Mouse (Mus musculus) forebrain, embryonic 12.5 days (tissue): Measurements from ENCODE around the gene Gm49321. TPM values are rescaled to one million over a fixed set of nuclear protein-coding genes. Genes with fewer than 3 reads are reported as not detected.

Source experiments
- ATAC-seq: fragments of 200-750 bp; cut with Nextera tagmentation; 2 replicates; pipeline ENCODE4 v1.8.0; 2017; ENCODE audit warnings: moderate TSS enrichment; ENCODE audit not compliant: low FRiP score
- H3K27ac ChIP-seq: fragments of 300-500 bp; sonication (generic); 2 replicates; pipeline ENCODE4 v1.5.1; 2016; ENCODE audit warnings: mild to moderate bottlenecking
- H3K27me3 ChIP-seq: fragments of 300-500 bp; sonication (generic); 2 replicates; pipeline ENCODE4 v1.6.1; 2016; ENCODE audit warnings: mild to moderate bottlenecking
- H3K36me3 ChIP-seq: fragments of 300-500 bp; sonication (generic); replicated peaks from 2 replicates; pipeline ENCODE4 v1.6.1; 2016; ENCODE audit warnings: mild to moderate bottlenecking
- H3K4me1 ChIP-seq: fragments of 300-500 bp; sonication (generic); 2 replicates; pipeline ENCODE4 v1.6.1; 2016
- H3K4me2 ChIP-seq: fragments of 300-500 bp; sonication (generic); 2 replicates; pipeline ENCODE4 v1.6.1; 2016; ENCODE audit warnings: mild to moderate bottlenecking, moderate library complexity
- H3K4me3 ChIP-seq: fragments of 300-500 bp; sonication (generic); replicated peaks from 2 replicates; pipeline ENCODE4 v1.5.1; 2016; ENCODE audit warnings: mild to moderate bottlenecking
- H3K9ac ChIP-seq: fragments of 300-500 bp; sonication (generic); 2 replicates; pipeline ENCODE4 v1.6.1; 2016; ENCODE audit warnings: mild to moderate bottlenecking
- H3K9me3 ChIP-seq: fragments of 300-500 bp; sonication (generic); 2 replicates; pipeline ENCODE4 v1.6.1; 2016
- WGBS: fragments of 180-500 bp; shearing (Covaris S2); methylation state at CpG from one replicate; pipeline ENCODE4 v1.1.7; 2016; 5-methylcytosine and 5-hydroxymethylcytosine counted together
- polyA plus RNA-seq: library from polyadenylated mRNA; unstranded; fragments of >200 nt; fragmentation: Nextera tagmentation; extraction: Ambion mirVana; gene quantifications from 2 replicates; pipeline ENCODE4 v1.2.1, GENCODE M21; 2016

Gene Gm49321
- polyA plus RNA-seq, 1 experiment from 2014 or later = 19.5 TPM

DNA sequence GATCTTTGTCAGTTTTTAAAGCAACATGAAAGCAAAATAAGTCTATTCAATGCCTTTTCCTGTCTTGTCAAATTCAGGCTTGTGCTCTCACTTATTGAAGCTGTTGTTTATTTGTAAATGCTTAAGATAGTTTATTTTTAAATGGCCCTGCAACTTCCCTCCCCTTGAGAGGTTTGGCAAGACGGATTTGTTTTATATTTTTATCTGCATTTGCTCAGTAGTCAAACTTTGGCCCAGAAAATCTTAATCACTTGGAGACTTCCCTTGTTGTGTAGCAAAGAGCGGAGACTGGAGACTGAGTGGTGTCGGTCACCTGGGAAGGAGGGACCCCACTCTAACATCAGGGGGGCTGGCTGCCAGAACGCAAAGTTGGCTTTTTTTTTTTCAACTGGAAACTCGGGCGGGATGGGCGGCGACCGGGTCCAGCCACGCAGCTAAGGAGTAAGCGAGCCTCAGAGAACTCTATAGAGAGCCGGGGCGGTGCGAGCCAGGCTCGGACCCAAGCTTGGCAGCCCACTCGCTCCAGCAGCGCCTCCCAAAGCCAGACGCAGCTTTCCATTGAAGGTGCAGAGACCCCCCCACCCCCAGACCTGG is 30.3 kb upstream of the Gm49321 start:
- 1% methylated on average over 18 of the region's 18 CpGs for WGBS
- H3K4me3 ChIP-seq = peak overlapping the region; percentile 95
- peak overlapping the region; percentile 48 for H3K9ac ChIP-seq
- peak overlapping the region; percentile 70; the same call in 1 of the 2 replicates for H3K27ac ChIP-seq
- H3K9me3 ChIP-seq = no peaks in the 10 kb centered on the region
- H3K4me1 ChIP-seq = peaks cover 23% of the 10 kb centered on the region
- H3K4me2 ChIP-seq = peak overlapping the region; percentile 61
- H3K27me3 ChIP-seq = no peaks in the 10 kb centered on the region
- ATAC-seq = no peak
- H3K36me3 ChIP-seq = no peaks in the 10 kb centered on the region

DNA sequence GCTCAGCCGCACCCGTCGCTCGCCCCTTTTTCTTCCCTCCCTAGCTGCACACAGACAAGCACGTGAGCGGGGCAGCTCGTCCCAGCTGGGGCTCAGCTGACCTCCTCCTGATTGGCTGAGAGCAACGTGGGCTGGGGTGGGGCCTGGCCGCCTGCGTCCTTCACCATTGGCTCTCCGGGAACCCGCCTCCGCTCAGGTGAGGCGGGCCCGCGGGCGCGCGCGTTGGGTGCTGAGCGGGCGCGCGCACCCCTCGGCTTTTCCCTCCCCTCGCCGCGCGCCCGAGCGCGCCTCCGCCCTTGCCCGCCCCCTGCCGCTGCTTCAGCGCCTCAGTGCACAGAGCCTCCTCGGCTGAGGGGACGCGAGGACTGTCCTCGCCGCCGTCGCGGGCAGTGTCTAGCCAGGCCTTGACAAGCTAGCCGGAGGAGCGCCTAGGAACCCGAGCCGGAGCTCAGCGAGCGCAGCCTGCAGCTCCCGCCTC is 29.7 kb upstream of the Gm49321 start:
- under 1% methylated on average over 50 of the region's 51 CpGs for WGBS
- no peaks in the 10 kb centered on the region for H3K27me3 ChIP-seq

DNA sequence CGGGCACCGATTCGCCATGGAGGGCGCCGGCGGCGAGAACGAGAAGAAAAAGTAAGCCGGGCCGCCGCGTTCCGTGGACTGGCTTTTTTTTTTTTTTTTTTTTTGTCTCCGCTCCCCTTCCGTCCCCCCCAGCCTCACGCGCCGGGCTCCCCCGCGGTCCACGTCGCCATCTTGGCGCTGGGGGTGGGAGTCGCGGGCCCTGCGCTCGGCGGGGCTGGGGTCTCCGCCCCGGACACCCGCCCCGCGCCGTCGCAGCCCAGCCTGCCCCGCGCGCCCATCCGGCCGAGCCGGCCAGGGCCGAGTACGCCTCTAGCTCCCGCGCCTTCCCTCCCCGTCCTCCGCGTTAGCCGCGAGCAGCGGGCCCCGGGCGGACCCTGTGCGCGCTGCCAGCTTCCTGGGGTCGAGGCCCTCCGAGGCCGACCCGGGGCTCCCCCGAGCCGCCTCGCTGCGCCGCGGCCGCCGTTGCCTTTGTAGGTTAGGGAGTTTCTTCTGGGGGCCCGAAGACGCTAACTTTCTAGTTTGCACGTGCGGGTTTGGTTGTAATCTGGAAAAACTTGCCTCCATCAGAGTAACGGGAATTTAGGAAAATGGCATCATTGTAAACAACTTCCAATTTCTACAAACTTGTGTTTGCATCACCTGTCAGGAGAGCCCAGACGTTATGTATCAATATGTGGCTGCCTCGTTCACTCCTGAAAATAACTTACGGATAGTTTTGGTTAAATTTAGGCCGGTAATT is 29.0 kb upstream of the Gm49321 start:
- ATAC-seq = peak; percentile 78
- 2% methylated on average over 61 of the region's 76 CpGs for WGBS
- no peaks in the 10 kb centered on the region for H3K9me3 ChIP-seq
- H3K4me2 ChIP-seq = peak overlapping the region; percentile 61
- H3K27me3 ChIP-seq = no peaks in the 10 kb centered on the region
- H3K9ac ChIP-seq = peak overlapping the region; percentile 96
- H3K27ac ChIP-seq = peak overlapping the region; percentile 99
- peak overlapping the region; percentile 95 for H3K4me3 ChIP-seq
- no peaks in the 10 kb centered on the region for H3K36me3 ChIP-seq
- H3K4me1 ChIP-seq = peaks cover 23% of the 10 kb centered on the region

More for the DNA sequence above, 29.7 kb upstream of the Gm49321 start:
- Histone ChIP-seq H3K4me2 (peak overlapping the region; percentile 61), H3K4me3 (peak overlapping the region; percentile 95), H3K36me3 (no peaks in the 10 kb centered on the region), H3K27ac (peak overlapping the region; percentile 99), H3K4me1 (peaks cover 23% of the 10 kb centered on the region), H3K9ac (peak overlapping the region; percentile 96), H3K9me3 (no peaks in the 10 kb centered on the region)
- peak; percentile 99 for ATAC-seq

DNA sequence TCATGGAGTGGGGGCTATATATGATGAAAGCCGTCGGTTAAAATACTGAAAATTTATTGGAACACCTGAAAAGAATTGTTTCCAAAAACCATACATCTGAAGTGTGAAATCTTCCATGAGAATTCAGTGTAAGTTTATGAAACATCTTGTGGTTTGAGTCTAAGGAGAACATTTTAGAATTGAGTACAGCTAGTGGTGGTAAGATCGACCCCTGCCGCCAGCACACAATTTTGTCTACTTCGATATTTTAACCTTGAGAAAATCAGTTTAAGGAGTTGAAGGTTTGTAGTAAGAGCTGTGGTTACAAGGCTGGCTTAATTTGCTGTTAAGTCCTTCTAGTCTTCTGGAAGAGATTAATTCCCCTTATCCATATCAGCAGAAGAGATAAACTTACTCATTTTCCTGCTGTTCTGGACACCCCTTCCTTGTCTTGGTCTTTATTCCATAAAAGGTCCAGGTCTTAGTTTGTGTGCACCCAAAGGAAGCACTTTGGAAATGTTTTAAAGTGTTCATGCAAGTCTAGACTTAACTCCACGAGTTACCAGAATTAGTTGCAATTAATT is 28.4 kb upstream of the Gm49321 start:
- no peaks in the 10 kb centered on the region for H3K36me3 ChIP-seq
- H3K4me2 ChIP-seq = peak overlapping the region; percentile 61
- WGBS = 5% methylated on average over 6 of the region's 6 CpGs
- no peak for ATAC-seq
- H3K27me3 ChIP-seq = no peaks in the 10 kb centered on the region
- H3K9ac ChIP-seq = peak overlapping the region; percentile 96
- H3K4me3 ChIP-seq = peak overlapping the region; percentile 95
- peaks cover 23% of the 10 kb centered on the region for H3K4me1 ChIP-seq
- H3K9me3 ChIP-seq = no peaks in the 10 kb centered on the region
- no peak overlapping the region for H3K27ac ChIP-seq

DNA sequence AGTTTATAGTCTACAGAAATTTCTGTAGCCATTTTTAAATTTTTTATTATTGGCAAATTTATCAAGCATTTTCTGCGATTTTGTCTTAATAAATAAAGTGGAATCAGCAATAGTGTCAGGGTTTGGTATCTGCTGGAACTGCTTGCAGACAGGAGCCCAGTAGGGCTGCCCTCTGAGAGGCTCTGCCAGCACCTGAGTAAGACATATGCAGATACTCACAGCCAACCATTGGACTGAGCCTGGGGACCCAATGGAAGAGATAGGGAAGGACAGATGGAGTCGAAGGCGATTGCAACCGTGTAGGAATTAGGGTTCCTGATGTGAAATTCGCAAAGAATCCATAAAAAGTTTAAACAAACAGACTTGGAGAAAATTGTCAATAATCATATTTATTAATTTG is 19.0 kb upstream of the Gm49321 start:
- H3K4me2 ChIP-seq = no peak overlapping the region
- no peaks in the 10 kb centered on the region for H3K27me3 ChIP-seq
- H3K4me3 ChIP-seq = no peak overlapping the region
- H3K36me3 ChIP-seq = no peaks in the 10 kb centered on the region
- ATAC-seq = no peak
- H3K4me1 ChIP-seq = no peaks in the 10 kb centered on the region
- no peak overlapping the region for H3K9ac ChIP-seq
- no peaks in the 10 kb centered on the region for H3K9me3 ChIP-seq
- 95% methylated on average over 5 of the region's 5 CpGs for WGBS
- no peak overlapping the region for H3K27ac ChIP-seq

DNA sequence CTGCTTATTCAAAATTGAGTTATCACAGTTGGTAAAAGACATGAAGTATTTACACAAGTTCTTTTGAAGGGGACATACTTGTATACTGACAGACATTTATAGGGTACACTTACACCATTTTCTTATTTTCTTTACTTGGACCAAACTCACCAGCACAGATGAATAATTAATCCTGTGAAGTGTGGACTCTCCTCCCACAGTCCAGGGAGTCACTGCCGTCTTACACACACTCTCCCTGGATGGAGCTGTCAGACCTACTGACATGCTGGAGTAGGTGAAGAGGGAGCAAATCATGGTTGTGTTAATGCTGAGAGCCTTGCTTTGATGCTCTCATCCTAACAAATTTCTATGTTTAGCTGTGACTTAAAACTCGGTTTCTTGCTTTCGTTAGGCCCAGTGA is 7.2 kb upstream of the Gm49321 start:
- no peak for ATAC-seq
- H3K36me3 ChIP-seq = peaks cover 63% of the 10 kb centered on the region
- H3K4me1 ChIP-seq = no peaks in the 10 kb centered on the region
- no peak overlapping the region for H3K4me2 ChIP-seq
- no peak overlapping the region for H3K27ac ChIP-seq
- H3K4me3 ChIP-seq = no peak overlapping the region
- 88% methylated on average over 3 of the region's 3 CpGs for WGBS
- no peaks in the 10 kb centered on the region for H3K27me3 ChIP-seq
- H3K9me3 ChIP-seq = no peaks in the 10 kb centered on the region
- no peak overlapping the region for H3K9ac ChIP-seq

DNA sequence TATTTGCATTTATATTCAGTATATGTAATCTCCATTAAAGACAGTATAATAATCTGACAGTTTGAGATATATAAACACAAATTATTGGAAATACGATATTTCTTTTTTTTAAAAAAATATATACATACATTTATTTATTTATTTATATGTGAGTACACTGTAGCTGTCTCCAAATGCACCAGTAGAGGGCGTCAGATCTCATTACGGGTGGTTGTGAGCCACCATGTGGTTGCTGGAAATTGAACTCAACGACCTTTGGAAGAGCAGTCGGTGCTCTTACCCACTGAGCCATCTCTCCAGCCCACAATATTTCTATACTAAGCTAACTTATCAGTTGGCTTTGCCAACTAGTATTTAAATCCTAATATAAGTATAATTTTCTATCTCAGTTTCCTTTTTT is 6.2 kb upstream of the Gm49321 start:
- no peak overlapping the region for H3K4me3 ChIP-seq
- no peak overlapping the region for H3K27ac ChIP-seq
- no peaks in the 10 kb centered on the region for H3K9me3 ChIP-seq
- no peaks in the 10 kb centered on the region for H3K27me3 ChIP-seq
- H3K9ac ChIP-seq = no peak overlapping the region
- no peak overlapping the region for H3K4me2 ChIP-seq
- H3K36me3 ChIP-seq = peaks cover 68% of the 10 kb centered on the region
- WGBS = 62% methylated on average over 5 of the region's 5 CpGs
- H3K4me1 ChIP-seq = no peaks in the 10 kb centered on the region
- no peak for ATAC-seq

DNA sequence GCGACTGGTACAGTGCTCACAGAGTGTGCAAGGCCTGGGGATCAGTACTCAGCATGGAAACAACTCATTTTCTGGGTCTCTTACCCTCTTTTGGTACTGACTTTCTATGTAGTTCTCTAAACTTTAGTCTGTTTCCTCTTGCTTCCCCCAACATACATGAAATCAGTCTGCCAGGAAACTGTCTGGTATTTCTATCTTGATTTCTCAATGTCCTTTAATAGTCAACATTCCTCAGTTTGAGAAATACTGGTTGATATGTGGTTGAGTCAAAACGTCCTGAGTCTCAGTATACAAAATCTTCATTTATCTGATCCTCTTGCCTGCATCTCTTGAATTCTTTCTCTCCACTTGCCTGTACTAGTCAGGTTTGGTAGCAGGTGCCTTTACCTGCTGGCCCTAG is 2.9 kb upstream of the Gm49321 start:
- no peak for ATAC-seq
- no peak overlapping the region for H3K9ac ChIP-seq
- H3K9me3 ChIP-seq = no peaks in the 10 kb centered on the region
- H3K4me2 ChIP-seq = no peak overlapping the region
- no peak overlapping the region for H3K27ac ChIP-seq
- H3K4me1 ChIP-seq = no peaks in the 10 kb centered on the region
- no peak overlapping the region for H3K4me3 ChIP-seq
- WGBS = 88% methylated on average over 2 of the region's 2 CpGs
- H3K36me3 ChIP-seq = peaks cover 72% of the 10 kb centered on the region
- H3K27me3 ChIP-seq = no peaks in the 10 kb centered on the region

DNA sequence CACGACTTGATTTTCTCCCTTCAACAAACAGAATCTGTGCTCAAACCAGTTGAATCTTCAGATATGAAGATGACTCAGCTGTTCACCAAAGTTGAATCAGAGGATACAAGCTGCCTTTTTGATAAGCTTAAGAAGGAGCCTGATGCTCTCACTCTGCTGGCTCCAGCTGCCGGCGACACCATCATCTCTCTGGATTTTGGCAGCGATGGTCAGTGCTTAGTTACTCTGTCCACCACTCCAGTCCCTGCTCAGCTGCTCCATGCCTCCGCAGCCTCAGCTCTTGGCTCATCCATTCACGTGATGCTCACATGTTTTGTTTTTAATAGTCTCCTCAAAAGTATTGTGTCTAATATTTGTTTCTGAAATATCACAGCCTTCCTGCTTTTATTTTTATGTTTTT is 2.1 kb downstream of the Gm49321 start:
- Histone ChIP-seq H3K9ac (no peak overlapping the region), H3K27me3 (no peaks in the 10 kb centered on the region), H3K4me3 (no peak overlapping the region), H3K4me1 (no peaks in the 10 kb centered on the region), H3K36me3 (peaks cover 70% of the 10 kb centered on the region), H3K9me3 (no peaks in the 10 kb centered on the region), H3K4me2 (no peak overlapping the region), H3K27ac (no peak overlapping the region)
- ATAC-seq = no peak
- 97% methylated on average over 6 of the region's 6 CpGs for WGBS

DNA sequence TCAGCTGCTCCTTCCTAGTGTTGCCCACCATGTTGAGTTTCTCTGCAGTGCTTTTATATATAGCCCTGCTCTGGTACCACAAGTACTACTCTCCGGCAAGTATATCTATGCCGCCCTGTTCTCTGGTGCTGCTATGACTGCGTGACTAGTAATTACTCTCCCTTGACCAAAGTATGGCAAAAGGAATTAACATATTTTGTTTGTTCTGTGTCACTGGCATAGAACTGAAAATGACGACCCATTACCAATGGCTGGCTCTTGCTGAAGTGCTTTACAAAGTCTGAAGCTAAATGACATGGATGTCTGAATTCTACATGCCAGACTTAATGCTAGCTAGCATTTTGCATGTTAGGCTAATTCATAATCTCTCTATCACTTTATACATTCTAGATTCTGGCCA is 11.0 kb downstream of the Gm49321 start:
- no peak overlapping the region for H3K4me3 ChIP-seq
- no peak overlapping the region for H3K27ac ChIP-seq
- H3K4me1 ChIP-seq = peaks cover 9% of the 10 kb centered on the region
- no peaks in the 10 kb centered on the region for H3K27me3 ChIP-seq
- H3K4me2 ChIP-seq = no peak overlapping the region
- peaks cover 19% of the 10 kb centered on the region for H3K36me3 ChIP-seq
- no peak overlapping the region for H3K9ac ChIP-seq
- WGBS = 88% methylated on average over 4 of the region's 4 CpGs
- no peaks in the 10 kb centered on the region for H3K9me3 ChIP-seq
- ATAC-seq = no peak

DNA sequence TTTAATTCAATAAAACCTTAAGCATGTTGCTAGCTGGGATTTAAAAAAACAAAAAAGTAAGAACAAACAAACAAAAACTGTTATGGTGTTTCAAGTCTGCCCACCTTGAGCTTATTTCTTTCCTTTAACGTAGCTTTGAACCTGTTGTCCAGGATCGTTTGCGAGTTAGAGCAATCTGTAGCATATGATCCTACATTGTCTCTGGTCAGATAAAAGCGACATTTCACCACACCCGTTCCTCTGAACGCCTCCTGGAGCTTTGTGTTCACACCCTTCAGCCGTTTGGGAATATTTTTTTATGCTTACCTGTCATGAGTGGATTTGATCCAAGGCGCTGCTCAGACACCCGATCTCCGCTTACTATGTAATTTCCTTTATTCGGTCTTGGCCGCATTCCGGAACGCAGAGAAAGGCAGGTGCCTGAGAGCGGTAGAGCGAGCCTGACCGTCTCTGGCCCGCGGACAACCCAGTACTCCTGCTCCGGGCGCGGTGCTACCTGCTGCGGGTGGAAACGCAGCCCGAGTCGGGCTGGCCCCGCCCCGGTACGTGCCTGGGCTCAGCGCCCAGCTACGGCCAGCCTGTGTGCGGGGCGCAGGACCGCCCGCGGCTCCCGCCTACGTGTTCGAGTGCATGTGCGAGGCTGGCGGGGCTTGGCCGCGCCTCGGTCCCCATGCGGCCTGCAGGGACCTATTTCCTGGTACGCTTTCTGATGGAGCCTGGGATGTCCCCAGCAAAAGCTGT is 12.0 kb downstream of the Gm49321 start:
- peaks cover 11% of the 10 kb centered on the region for H3K4me1 ChIP-seq
- H3K36me3 ChIP-seq = peaks cover 10% of the 10 kb centered on the region
- peak overlapping the region; percentile 79 for H3K4me2 ChIP-seq
- no peaks in the 10 kb centered on the region for H3K27me3 ChIP-seq
- peak; percentile 93 for ATAC-seq
- H3K9ac ChIP-seq = peak overlapping the region; percentile 59
- WGBS = 4% methylated on average over 46 of the region's 46 CpGs
- H3K27ac ChIP-seq = no peak overlapping the region
- H3K4me3 ChIP-seq = peak overlapping the region; percentile 45
- no peaks in the 10 kb centered on the region for H3K9me3 ChIP-seq

DNA sequence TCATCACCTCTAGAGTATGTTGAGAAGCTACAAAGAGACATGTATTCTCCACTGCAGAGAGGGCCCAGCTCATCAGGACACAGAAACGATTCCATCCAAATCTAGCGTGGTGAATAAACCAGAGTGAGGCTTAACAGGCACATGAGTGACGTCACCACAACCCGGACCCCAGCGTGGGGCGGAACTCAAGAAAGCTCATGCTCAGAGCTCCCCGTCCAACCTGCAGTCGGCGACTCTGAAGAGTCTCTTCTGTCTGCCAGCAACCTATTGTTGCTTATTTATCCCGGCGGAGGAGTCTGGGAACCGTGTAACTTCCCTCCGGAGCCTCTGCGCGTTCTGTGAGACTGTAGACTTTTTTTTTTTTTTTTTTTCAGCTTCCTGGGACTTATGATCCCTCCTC is 15.4 kb downstream of the Gm49321 start:
- 0 out of 2 replicates have a peak overlapping the region, but pooled peaks have one; percentile 33 for H3K9ac ChIP-seq
- peaks cover 11% of the 10 kb centered on the region for H3K4me1 ChIP-seq
- WGBS = 10% methylated on average over 15 of the region's 15 CpGs
- H3K27me3 ChIP-seq = no peaks in the 10 kb centered on the region
- no peaks in the 10 kb centered on the region for H3K36me3 ChIP-seq
- H3K27ac ChIP-seq = no peak overlapping the region
- no peaks in the 10 kb centered on the region for H3K9me3 ChIP-seq
- peak; percentile 59; the same call in 1 of the 2 replicates for ATAC-seq
- H3K4me3 ChIP-seq = peak overlapping the region; percentile 28
- H3K4me2 ChIP-seq = peak overlapping the region; percentile 51
